In the genomic region with DNA sequence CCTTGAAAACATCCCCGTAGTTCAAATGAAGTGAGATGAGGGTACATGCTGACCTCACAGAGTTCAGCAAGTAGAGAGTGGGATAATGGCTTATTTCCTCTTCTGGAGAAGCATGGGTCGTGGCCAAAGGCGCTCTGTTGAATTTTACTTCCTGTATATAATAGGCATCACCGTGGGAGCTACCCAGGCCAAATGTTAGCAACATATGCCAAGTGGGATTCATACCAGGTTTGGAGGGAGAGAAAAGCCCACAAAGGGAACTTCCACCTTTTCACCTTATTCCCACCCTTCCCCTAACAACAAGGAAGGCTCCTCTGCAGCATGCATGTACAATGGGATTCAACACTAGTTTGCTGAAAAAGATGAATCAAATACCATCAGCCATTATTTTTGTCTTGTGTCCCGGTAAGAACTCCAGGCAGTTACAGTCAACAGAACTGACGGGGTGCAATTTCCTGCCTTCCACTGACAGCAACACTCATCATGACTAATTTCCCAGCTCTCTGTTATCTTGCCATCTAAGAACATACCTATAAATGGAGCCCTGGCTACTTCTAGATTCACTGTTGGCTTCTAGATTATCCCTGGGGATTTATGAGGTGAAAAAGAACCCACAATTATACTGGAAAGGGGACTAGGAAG, we compare ENCODE assay signal across 13 mouse cellular contexts. TPM values are rescaled to one million over a fixed set of nuclear protein-coding genes. Genes with fewer than 3 reads are reported as not detected.
DNase-seq lines count a peak whose midpoint lies in the region; ATAC-seq lines count a peak whose summit lies in the region.
"Had no signal": no experiment of that assay in that cellular context is flagged by ENCODE, and none has a peak within 500 bp of the region (broad histone marks: within the 10 kb centered on the region; RNA-seq: fewer than 3 reads in every experiment).

No protein-coding gene starts in this region.

- intact Hi-C loops in heart, postnatal 10 days (cut with DNase I), result no loop called here

- ATAC-seq in granulocyte monocyte progenitor cell, adult 5-6 weeks (replicated peaks; ENCODE audit: poor library complexity, severe bottlenecking), result no peak
- ATAC-seq: forebrain, postnatal 0 days; intestine, postnatal 0 days had no signal

- peak; percentile 7 for DNase-seq in heart, adult 8-10 months (ENCODE audit: low spot score)
- no peak for DNase-seq in heart, postnatal 10 days
- DNase-seq in brain, adult 2 months (ENCODE audit: low read depth, low spot score), result peak; percentile 81
- peak; percentile 50 for DNase-seq in cerebellum, adult 8-10 months
- DNase-seq in lung, postnatal 10 days, result peak; percentile 32
- DNase-seq in embryo, embryonic 11 days, result no peak
- DNase-seq: forebrain, postnatal 0 days; gastrocnemius, adult 2 months; layer of hippocampus, adult 9-11 months; liver; lung, embryonic 14.5 days had no signal

RNA-seq across cellular contexts. Expression of gene Tll1, which starts 59.4 kb away (rescaled TPM):
- 1 to 10 TPM in 1 of 4 experiments, under 1 TPM in 3; 0.82 to 1.7 (median 0.92) TPM for total RNA-seq in heart, adult 8-10 months (2022)
- total RNA-seq in heart, postnatal 10 days (2021), result 1 to 10 TPM; 1.6 to 2.0 TPM
- total RNA-seq in granulocyte monocyte progenitor cell, adult 5-6 weeks (2014; fragmentation: Nextera tagmentation), result not detected in 2 replicates
- not detected in 2 replicates for total RNA-seq in granulocyte monocyte progenitor cell, adult 5-6 weeks (2017)

Comparison
In these comparisons a context has a peak if more than half of its experiments do, and no peak if none do; other contexts are left out.
1. DNase-seq: peak in heart, adult 8-10 months (single experiment), brain, adult 2 months (single experiment), cerebellum, adult 8-10 months (single experiment) and lung, postnatal 10 days (single experiment); none in heart, postnatal 10 days (0 of 2) and embryo, embryonic 11 days (single experiment).